Mouse (Mus musculus): ENCODE measurements around the gene Fkbp2. TPM values are rescaled to one million over a fixed set of nuclear protein-coding genes. Genes with fewer than 3 reads are reported as not detected.

Fkbp2 gene
- polyA plus RNA-seq, 1 experiment from 2014 or later = 117 TPM

DNA sequence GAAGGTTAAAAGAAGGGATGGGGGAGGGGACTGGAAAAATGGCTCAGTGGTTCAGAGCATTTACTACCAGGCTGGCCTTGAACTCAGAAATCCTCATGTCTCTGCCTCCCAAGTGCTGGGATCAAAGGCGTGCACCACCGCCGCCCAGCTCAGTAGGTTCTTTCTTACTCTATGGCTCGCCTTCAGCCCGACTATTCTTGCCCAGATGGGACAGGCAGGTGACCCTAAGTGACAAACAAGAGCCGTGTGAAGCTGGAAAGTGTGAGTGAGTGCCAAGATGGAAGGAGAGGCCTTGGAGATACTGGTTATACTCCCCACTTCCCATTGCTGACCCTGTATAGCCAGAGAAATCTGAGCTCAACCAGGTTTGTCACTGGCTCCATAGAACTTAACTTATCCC is 36.6 kb downstream of the Fkbp2 start:
- ATAC-seq (ENCODE audit: insufficient number of reproducible peaks, low FRiP score, low TSS enrichment, low read depth) = no peak
- H3K27ac ChIP-seq = no peak overlapping the region
- peaks cover 26% of the 10 kb centered on the region for H3K4me1 ChIP-seq
- H3K27me3 ChIP-seq = no peaks in the 10 kb centered on the region
- 87% methylated on average over 6 of the region's 6 CpGs for WGBS
- H3K4me3 ChIP-seq = no peak overlapping the region
- no peaks in the 10 kb centered on the region for H3K9me3 ChIP-seq
- no peak overlapping the region for H3K4me2 ChIP-seq
- no peak overlapping the region for H3K9ac ChIP-seq
- peaks cover 20% of the 10 kb centered on the region; the same call in 1 of the 2 replicates for H3K36me3 ChIP-seq

DNA sequence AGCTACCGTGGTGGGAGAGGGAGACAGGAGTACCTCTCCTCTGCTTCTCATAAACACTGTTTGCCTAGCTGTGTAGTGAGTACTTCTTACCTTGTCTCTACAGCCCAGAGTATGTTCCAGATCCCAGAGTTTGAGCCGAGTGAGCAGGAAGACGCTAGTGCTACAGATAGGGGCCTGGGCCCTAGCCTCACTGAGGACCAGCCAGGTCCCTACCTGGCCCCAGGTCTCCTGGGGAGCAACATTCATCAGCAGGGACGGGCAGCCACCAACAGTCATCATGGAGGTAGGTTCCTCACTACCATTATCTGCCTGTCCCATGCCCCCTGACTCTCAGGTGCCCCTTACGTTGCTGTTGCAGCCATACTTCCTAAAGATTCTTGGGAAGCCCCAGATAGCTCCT is 37.5 kb downstream of the Fkbp2 start:
- Histone ChIP-seq H3K27me3 (no peaks in the 10 kb centered on the region), H3K4me3 (peak overlapping the region; percentile 91), H3K27ac (peak overlapping the region; percentile 97), H3K36me3 (peaks cover 17% of the 10 kb centered on the region; the same call in 1 of the 2 replicates), H3K9me3 (no peaks in the 10 kb centered on the region), H3K9ac (peak overlapping the region; percentile 97), H3K4me1 (peaks cover 26% of the 10 kb centered on the region), H3K4me2 (peak overlapping the region; percentile 96)
- 29% methylated on average over 5 of the region's 5 CpGs for WGBS
- no peak for ATAC-seq (ENCODE audit: insufficient number of reproducible peaks, low FRiP score, low TSS enrichment, low read depth)

DNA sequence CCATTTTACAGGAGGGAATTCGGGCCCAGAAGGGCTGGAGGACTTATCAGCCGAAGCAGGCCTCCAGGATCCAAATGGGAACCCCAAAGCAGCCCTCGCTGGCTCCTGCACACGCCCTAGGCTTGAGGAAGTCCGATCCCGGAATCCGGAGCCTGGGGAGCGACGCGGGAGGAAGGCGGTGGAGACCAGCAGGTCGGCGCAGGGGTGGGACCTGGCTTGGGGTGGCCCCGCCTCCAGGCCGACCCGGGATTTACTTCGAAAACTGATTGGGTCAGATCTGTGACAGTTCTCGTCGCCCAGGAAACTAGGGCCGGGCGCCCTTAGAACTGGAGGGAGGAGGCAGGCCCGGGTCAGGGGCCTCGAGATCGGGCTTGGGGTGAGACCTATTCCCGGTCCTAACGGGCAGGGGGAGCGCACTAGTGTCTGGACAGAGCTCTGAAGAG is 38.0 kb downstream of the Fkbp2 start, which contains the start of gene Gpr137:
Gene Gpr137 (minus strand): TSS at position 232 of the 443 bp plus-strand sequence.
- WGBS = under 1% methylated on average over 27 of the region's 27 CpGs
- peak within 1 kb of the TSS; percentile 91 for H3K4me3 ChIP-seq
- peak within 1 kb of the TSS; percentile 97 for H3K9ac ChIP-seq
- no peaks in the 10 kb centered on the region for H3K27me3 ChIP-seq
- H3K27ac ChIP-seq = peak within 1 kb of the TSS; percentile 97
- peaks cover 26% of the 10 kb centered on the region for H3K4me1 ChIP-seq
- H3K36me3 ChIP-seq = peaks cover 17% of the 10 kb centered on the region; the same call in 1 of the 2 replicates
- peak within 1 kb of the TSS; percentile 96 for H3K4me2 ChIP-seq
- peak; percentile 85 for ATAC-seq (ENCODE audit: insufficient number of reproducible peaks, low FRiP score, low TSS enrichment, low read depth)
- no peaks in the 10 kb centered on the region for H3K9me3 ChIP-seq

DNA sequence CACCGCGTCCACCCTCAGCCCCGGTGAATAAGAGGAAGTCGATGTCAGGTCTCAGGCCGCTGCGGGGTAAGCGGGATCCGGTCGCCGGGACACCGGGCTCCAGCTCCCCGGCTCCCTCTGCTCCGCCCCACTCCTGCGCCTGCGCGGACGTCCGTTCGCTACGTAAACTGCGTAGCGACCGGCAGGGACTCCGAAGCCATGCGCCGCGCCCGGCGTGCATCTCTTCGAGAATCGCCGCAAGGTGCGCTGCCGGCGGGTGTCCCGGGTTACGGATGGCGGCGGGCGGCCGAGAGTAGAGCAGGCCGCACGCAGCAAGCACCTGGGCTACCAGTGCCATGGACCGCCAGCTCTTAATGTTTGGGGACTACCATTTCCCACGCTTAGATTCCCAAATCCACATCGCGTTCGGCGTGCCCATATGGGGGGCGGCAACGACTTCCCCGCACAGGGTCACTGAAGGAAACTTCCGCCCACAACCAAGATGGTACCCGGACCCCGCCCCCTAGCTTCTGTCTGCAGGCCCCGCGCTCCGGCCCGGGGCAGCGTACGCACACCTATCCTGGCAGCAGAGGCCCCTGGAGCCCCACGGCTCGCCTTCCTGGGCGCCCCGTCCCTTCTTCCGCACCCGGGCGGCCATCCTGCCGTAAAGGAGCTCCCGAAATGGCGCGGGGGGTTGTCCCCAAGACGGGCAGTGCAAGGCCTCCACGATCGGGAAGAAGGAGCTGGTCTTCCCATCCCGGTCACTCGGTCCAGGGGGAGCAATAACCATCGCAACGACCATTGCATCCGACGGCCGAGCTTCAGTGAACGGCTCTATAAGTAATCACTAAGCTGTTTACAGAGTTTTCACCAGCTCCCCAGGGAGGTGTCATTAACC is 38.7 kb downstream of the Fkbp2 start, which contains the start of gene Bad:
Gene Bad (plus strand): TSS at position 490 of the 877 bp plus-strand sequence.
- Histone ChIP-seq H3K9ac (peak within 1 kb of the TSS; percentile 97), H3K27ac (peak within 1 kb of the TSS; percentile 97), H3K4me1 (peaks cover 26% of the 10 kb centered on the region), H3K36me3 (peaks cover 12% of the 10 kb centered on the region; the same call in 1 of the 2 replicates), H3K27me3 (no peaks in the 10 kb centered on the region), H3K4me2 (peak within 1 kb of the TSS; percentile 96), H3K4me3 (peak within 1 kb of the TSS; percentile 91), H3K9me3 (no peaks in the 10 kb centered on the region)
- WGBS = under 1% methylated on average over 82 of the region's 83 CpGs
- peak; percentile 77 for ATAC-seq (ENCODE audit: insufficient number of reproducible peaks, low FRiP score, low TSS enrichment, low read depth)

DNA sequence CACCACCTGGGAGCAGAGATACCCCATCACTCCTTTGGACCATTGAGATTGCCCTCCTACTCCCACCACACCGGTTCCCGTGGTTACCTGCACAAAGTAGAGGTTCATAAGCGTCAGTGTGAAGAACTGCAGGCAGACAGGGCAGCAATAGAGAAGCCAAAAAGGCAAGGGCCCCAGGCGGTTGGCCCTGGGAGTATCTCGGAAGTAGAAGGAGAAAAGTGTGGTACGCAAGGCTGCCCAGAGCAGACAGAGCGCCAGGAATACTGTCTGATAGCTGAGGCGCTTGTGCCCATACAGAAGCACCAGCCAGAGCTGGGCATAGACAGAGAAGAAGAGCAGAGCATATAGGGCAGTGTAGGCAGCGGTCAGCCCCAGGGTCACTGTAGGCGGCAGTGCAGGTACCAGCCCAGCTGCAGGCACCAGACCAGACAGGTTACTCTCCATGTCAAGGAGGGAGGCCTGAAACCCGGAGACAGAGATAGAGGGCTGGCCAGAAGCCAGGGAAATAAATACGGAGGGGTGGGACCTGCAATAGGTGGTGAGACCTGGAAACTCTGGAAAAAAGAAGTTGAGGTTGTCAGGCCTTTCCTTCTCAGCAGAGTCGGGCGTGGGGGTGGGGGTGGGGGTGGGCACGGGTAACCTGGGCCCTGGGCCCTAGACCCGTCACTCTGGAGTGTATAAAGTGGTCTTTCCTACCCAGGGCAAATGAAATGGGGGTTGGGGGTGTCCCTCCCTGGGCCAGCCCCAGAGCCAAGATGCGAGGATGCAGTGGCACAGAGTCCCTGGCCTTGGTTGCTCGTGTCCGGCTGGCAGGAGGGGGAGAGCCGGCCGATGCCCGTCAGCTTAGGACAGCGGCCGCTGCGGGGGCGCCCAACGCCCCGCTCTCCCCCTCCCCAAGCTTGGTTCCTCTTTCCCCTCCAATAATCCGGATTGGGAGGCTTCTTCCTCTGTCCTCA is 39.6 kb downstream of the Fkbp2 start:
- no peak for ATAC-seq (ENCODE audit: insufficient number of reproducible peaks, low FRiP score, low TSS enrichment, low read depth)
- Histone ChIP-seq H3K27ac (peak overlapping the region; percentile 59; the same call in 1 of the 2 replicates), H3K4me2 (peak overlapping the region; percentile 96), H3K9ac (peak overlapping the region; percentile 97), H3K4me1 (peaks cover 26% of the 10 kb centered on the region), H3K36me3 (peaks cover 5% of the 10 kb centered on the region; the same call in 1 of the 2 replicates), H3K9me3 (no peaks in the 10 kb centered on the region), H3K27me3 (peaks cover 8% of the 10 kb centered on the region), H3K4me3 (peak overlapping the region; percentile 91)
- WGBS = 21% methylated on average over 28 of the region's 29 CpGs

DNA sequence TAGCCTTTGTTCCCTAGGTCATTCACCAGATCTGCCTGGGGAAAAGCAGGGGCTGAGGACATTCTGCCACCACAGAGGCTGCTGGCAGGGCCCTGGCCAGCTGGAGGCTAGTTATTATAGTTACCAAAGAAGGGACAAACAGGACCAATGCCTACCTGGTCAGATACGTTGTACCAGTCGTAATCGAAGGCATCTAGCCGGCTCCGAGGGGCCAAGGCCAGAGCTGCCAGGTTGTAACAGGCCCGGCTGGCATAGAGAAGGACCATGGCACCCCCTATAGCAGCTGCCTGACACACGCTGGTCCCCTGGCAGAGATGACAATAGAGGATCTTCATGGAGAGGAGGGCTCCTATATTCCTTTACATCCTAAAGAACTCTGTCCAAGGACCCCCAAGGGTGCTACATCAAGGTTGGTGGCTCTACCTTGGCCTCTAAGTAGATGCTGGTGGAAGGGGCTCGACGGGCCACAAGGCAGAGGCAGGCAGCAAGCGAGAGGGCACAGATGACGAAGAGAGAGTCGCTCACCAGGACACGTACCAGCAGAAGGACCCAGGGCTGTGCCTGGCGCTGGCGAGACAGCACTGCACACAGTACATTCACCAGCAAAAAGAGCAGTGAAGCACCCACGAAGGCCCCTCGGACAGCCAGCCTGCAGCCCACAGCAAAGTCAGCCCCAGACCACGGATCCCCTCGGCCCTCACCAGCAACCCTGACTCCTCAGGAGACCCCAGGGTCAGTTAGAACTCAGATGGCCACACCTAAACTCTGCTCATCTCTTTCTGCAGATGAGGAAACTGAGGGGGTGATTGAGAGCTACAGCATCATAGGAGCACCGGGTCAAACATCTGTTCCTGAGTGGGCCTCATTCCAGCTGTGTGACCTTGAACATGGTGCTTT is 40.9 kb downstream of the Fkbp2 start:
- no peak overlapping the region for H3K9ac ChIP-seq
- WGBS = 89% methylated on average over 20 of the region's 20 CpGs

DNA sequence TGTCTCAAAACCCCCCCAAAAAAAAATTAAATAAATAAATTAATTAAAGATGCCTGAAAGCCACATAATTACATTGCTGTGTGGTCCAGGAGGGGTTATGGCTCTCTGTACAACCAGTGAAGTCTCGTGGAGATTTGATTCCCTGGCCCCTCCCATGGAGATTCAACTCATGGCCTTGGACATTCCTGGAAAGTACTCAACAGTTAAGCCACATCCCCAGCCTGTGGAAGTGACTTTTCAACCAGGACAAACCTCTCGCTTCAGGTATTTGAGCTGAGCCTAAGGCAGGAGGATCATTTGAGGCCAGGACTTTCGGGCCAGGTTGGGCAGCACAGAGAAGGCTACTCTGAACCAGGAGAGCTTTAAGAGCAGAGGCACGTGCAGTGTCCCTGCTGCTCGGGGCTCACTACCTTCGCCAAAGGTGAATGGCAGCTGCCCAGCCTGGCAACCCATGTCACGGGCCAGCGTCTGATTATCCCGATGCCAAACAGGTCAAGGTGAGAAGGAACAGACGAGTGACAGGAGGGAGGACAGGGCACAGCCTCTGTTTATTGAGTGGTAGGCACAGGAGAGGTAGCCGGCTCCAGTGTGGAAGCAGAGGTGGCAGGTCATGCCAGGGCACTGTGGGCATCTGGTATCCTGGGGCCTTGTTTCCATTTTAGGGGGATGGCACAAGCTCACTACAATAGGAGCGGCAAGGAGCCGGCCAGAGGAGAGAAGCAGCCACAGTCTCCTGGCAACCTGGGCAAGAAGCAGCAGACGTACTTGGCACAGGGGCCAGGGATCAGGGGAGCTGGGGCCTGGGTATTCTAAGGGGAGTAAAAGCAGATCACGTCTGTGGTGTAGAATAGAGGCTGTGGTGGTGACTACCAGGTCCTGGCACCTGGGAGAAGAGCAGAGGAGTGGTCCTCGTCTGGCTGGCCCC is 42.5 kb downstream of the Fkbp2 start:
- 79% methylated on average over 16 of the region's 16 CpGs for WGBS
- Histone ChIP-seq H3K4me2 (no peak overlapping the region), H3K4me3 (no peak overlapping the region), H3K27ac (no peak overlapping the region), H3K4me1 (peaks cover 32% of the 10 kb centered on the region), H3K27me3 (peaks cover 36% of the 10 kb centered on the region), H3K36me3 (no peaks in the 10 kb centered on the region), H3K9me3 (no peaks in the 10 kb centered on the region), H3K9ac (no peak overlapping the region)
- ATAC-seq (ENCODE audit: insufficient number of reproducible peaks, low FRiP score, low TSS enrichment, low read depth) = no peak

More for the DNA sequence above, 40.9 kb downstream of the Fkbp2 start:
- Histone ChIP-seq H3K9me3 (no peaks in the 10 kb centered on the region), H3K4me2 (no peak overlapping the region), H3K27me3 (peaks cover 21% of the 10 kb centered on the region), H3K36me3 (no peaks in the 10 kb centered on the region), H3K27ac (no peak overlapping the region), H3K4me1 (peaks cover 27% of the 10 kb centered on the region), H3K4me3 (no peak overlapping the region)
- no peak for ATAC-seq (ENCODE audit: insufficient number of reproducible peaks, low FRiP score, low TSS enrichment, low read depth)

DNA sequence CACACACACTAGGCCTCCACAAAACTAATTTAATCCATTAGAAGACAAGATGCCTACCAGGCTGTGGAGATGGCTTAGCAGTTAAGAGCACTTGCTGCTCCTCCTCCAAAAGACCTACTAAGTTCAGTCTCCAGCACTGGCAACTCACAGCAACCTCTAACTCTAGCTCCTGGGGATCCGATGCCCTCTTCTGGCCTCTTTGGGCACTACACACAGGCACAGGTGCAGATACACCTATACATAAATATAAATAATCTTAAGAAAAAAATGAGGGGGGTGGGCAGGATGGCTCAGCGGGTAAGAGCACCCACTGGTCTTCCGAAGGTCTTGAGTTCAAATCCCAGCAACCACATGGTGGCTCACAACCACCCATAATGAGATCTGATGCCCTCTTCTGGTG is 44.0 kb downstream of the Fkbp2 start:
- Histone ChIP-seq H3K27ac (no peak overlapping the region), H3K36me3 (no peaks in the 10 kb centered on the region), H3K9ac (no peak overlapping the region), H3K4me1 (peaks cover 29% of the 10 kb centered on the region), H3K4me2 (no peak overlapping the region), H3K4me3 (no peak overlapping the region), H3K27me3 (peaks cover 52% of the 10 kb centered on the region), H3K9me3 (no peaks in the 10 kb centered on the region)
- WGBS = 24% methylated on average over 3 of the region's 3 CpGs
- ATAC-seq (ENCODE audit: insufficient number of reproducible peaks, low FRiP score, low TSS enrichment, low read depth) = no peak

DNA sequence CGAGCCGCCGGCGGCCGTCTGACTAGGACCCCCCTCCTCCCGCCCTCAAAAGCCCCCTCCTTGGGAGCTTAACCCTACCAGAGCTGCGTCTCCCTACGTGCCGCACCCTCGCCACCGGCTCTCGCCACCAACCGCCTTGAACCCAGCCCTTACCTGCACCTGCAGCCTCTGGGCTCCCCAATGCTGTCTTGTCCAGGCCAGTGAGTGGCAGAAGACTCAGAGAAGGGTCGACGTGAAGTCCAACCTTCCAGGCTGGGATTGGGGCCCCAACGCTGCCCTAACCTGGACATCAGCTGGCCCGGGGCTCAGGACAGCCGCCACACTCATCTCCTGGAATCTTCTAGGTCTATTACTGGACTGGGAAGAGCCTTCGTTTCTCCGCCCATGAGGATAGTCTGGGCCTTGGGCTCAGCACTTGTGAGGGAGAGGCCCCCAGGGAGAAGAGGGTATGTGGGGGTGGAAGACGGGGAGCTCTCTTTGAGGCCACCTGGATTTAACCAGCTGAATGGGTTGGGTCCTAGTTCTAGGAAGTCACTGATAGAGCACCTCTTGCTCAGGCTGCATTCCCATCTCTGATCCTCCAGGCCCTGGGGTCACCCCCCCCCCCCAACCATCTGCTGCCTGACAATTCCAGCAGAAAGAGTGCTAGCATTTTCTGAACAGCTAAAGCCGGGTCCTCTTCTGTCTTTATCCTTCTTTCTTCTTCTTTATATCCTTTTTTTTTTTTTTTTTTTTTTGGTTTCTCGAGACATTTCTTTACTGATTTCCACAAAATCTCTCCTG is 45.9 kb downstream of the Fkbp2 start, which contains the start of gene Kcnk4:
Gene Kcnk4 (minus strand): TSS at position 321 of the 783 bp plus-strand sequence.
- Histone ChIP-seq H3K9me3 (no peaks in the 10 kb centered on the region), H3K4me2 (peak within 1 kb of the TSS; percentile 90), H3K4me1 (peaks cover 16% of the 10 kb centered on the region), H3K27me3 (peaks cover 67% of the 10 kb centered on the region), H3K4me3 (peak within 1 kb of the TSS; percentile 45), H3K9ac (peak within 1 kb of the TSS; percentile 42), H3K27ac (no peak within 1 kb of the TSS), H3K36me3 (no peaks in the 10 kb centered on the region)
- ATAC-seq (ENCODE audit: insufficient number of reproducible peaks, low FRiP score, low TSS enrichment, low read depth) = no peak
- WGBS = 9% methylated on average over 23 of the region's 23 CpGs

Data from limb, embryonic 15.5 days (tissue).